Mouse (Mus musculus): ENCODE results near the gene Epo.

The Epo gene

GRCm38 (mm10) chr5:137487616-137488015 is 45.4 kb downstream of the Epo start:
- no peak for ATAC-seq (ENCODE audit: insufficient number of reproducible peaks, low FRiP score, low TSS enrichment)

GRCm38 (mm10) chr5:137485851-137486155 is 47.2 kb downstream of the Epo start:
- ATAC-seq (ENCODE audit: insufficient number of reproducible peaks, low FRiP score, low TSS enrichment): no peak

GRCm38 (mm10) chr5:137485071-137485850 is 47.8 kb downstream of the Epo start:
- ATAC-seq (ENCODE audit: insufficient number of reproducible peaks, low FRiP score, low TSS enrichment): no peak

- ATAC-seq (ENCODE audit: insufficient number of reproducible peaks, low FRiP score, low TSS enrichment): no peak
Observed at GRCm38 (mm10) chr5:137481897-137482296, 51.1 kb downstream of the Epo start.

GRCm38 (mm10) chr5:137481138-137481537 is 51.9 kb downstream of the Epo start:
- ATAC-seq (ENCODE audit: insufficient number of reproducible peaks, low FRiP score, low TSS enrichment): no peak

GRCm38 (mm10) chr5:137476964-137477363 is 56.1 kb downstream of the Epo start, which contains the start of gene Zan:
Gene Zan, minus strand, starts transcription at chr5:137477064.
- no peak for ATAC-seq (ENCODE audit: insufficient number of reproducible peaks, low FRiP score, low TSS enrichment)

GRCm38 (mm10) chr5:137474351-137474750 is 58.7 kb downstream of the Epo start:
- no peak for ATAC-seq (ENCODE audit: insufficient number of reproducible peaks, low FRiP score, low TSS enrichment)

- ATAC-seq (ENCODE audit: insufficient number of reproducible peaks, low FRiP score, low TSS enrichment): no peak
Observed at GRCm38 (mm10) chr5:137472252-137472904, 60.7 kb downstream of the Epo start.

- ATAC-seq (ENCODE audit: insufficient number of reproducible peaks, low FRiP score, low TSS enrichment): no peak
Observed at GRCm38 (mm10) chr5:137466946-137467345, 66.1 kb downstream of the Epo start.

- no peak for ATAC-seq (ENCODE audit: insufficient number of reproducible peaks, low FRiP score, low TSS enrichment)
Observed at GRCm38 (mm10) chr5:137465049-137465448, 68.0 kb downstream of the Epo start.

- ATAC-seq (ENCODE audit: insufficient number of reproducible peaks, low FRiP score, low TSS enrichment): no peak
Observed at GRCm38 (mm10) chr5:137455866-137456591, 77.0 kb downstream of the Epo start.

GRCm38 (mm10) chr5:137455206-137455605 is 77.8 kb downstream of the Epo start:
- no peak for ATAC-seq (ENCODE audit: insufficient number of reproducible peaks, low FRiP score, low TSS enrichment)

GRCm38 (mm10) chr5:137445536-137445935 is 87.5 kb downstream of the Epo start:
- ATAC-seq (ENCODE audit: insufficient number of reproducible peaks, low FRiP score, low TSS enrichment): no peak

GRCm38 (mm10) chr5:137440216-137440855 is 92.7 kb downstream of the Epo start:
- no peak for ATAC-seq (ENCODE audit: insufficient number of reproducible peaks, low FRiP score, low TSS enrichment)

- ATAC-seq (ENCODE audit: insufficient number of reproducible peaks, low FRiP score, low TSS enrichment): no peak
Observed at GRCm38 (mm10) chr5:137433889-137434288, 99.2 kb downstream of the Epo start.

Measured in cerebellum, adult (tissue).